Mouse (Mus musculus) CD4-positive, CD25-positive, alpha-beta regulatory T cell, adult 4 months (primary cell): ENCODE measurements around the gene Gm21981. TPM values are rescaled to one million over a fixed set of nuclear protein-coding genes. Genes with fewer than 3 reads are reported as not detected.
"Not testable (repeated sequence)": the region's sequence is repeated elsewhere in the genome, so short reads cannot be mapped to it uniquely, and the experiment has no call there.

Experiments
- ATAC-seq: one replicate; pipeline ENCODE4 v1.8.0; 2017
- polyA plus RNA-seq, 2 experiments: library from polyadenylated mRNA; unstranded; fragments of 100-300 nt; shearing (Covaris generic); gene quantifications; one replicate each; pipeline ENCODE4 v1.2.1; 2017

The Gm21981 gene
- polyA plus RNA-seq, 2 experiments from 2014 or later, result not detected

- ATAC-seq, result no peak
Observed at GRCm38 (mm10) chr17:47663009-47663713, 31.1 kb downstream of the Gm21981 start.

GRCm38 (mm10) chr17:47658741-47659243 is 35.5 kb downstream of the Gm21981 start:
- ATAC-seq, result no peak

GRCm38 (mm10) chr17:47657901-47658300 is 36.4 kb downstream of the Gm21981 start:
- ATAC-seq, result no peak

GRCm38 (mm10) chr17:47655697-47656096 is 38.6 kb downstream of the Gm21981 start:
- ATAC-seq, result no peak

GRCm38 (mm10) chr17:47654346-47654745 is 39.9 kb downstream of the Gm21981 start:
- not testable (repeated sequence) for ATAC-seq

DNA sequence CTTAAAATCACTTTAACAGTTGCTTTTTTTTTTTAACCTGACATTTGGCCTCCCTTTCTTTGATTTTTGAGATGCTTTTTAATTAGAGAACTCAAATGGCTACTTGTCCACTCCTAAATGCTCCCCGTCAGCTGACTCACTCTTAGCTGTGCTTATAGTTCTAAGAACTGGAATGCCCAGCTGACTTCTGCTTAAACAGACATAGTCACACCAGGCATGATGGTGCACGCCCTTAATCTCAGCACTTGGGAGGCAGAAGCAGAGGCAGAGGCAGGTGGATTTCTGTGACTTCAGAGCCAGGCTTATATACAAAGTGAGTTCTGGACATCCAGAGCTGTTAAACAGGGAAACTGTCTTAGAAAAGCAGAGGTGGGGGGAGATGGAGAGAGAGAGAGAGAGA is 42.3 kb downstream of the Gm21981 start:
- ATAC-seq, result no peak

- ATAC-seq, result no peak
Observed at GRCm38 (mm10) chr17:47648966-47649365, 45.3 kb downstream of the Gm21981 start.

GRCm38 (mm10) chr17:47646683-47647082 is 47.6 kb downstream of the Gm21981 start:
- ATAC-seq, result no peak

DNA sequence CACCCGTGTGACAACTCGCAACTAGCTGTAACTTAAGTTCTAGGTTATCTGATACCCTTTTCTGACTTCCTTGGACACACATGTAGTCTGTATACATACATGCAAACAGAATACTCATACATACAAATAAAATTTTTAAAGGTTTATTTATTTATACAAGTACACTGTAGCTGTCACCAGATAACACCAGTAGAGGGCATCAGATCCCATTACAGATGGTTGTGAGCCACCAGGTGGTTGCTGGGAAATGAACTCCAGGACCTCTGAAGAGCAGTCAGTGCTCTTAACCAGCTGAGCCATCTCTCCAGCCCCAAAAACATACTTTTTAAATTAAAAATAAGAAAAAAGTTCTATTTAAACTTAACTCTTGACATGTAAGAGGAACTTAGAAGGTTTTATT is 51.3 kb downstream of the Gm21981 start:
- ATAC-seq, result no peak

Other genes starting within 250 kb of the Gm21981 start
- gene Taf8, start 192.2 kb downstream of the Gm21981 start, polyA plus RNA-seq, result 10 to 100 TPM; 61.1 to 95.4 TPM
- 100 to 1,000 TPM; 149 to 151 TPM for gene Ccnd3, start 189.4 kb downstream of the Gm21981 start, polyA plus RNA-seq
- gene Bysl, start 83.0 kb downstream of the Gm21981 start, polyA plus RNA-seq, result 10 to 100 TPM; 10.6 to 14.2 TPM
- 10 to 100 TPM; 36.0 to 37.0 TPM for gene Med20, start 82.9 kb downstream of the Gm21981 start, polyA plus RNA-seq
- gene Gm20517, start 82.9 kb downstream of the Gm21981 start, polyA plus RNA-seq, result under 1 TPM in 1 of 2 experiments, not detected in 1; 0.73 TPM
- under 1 TPM; 0.43 to 0.78 TPM for gene Usp49, start 63.8 kb downstream of the Gm21981 start, polyA plus RNA-seq
- gene Tomm6, start 6.1 kb downstream of the Gm21981 start, polyA plus RNA-seq, result 100 to 1,000 TPM; 264 to 319 TPM
- gene Frs3, start 5.4 kb downstream of the Gm21981 start, polyA plus RNA-seq, result under 1 TPM; 0.16 to 0.49 TPM
- gene Prickle4, start 281 bp upstream of the Gm21981 start, polyA plus RNA-seq, result not detected
- not detected for gene Pgc, start 32.4 kb upstream of the Gm21981 start, polyA plus RNA-seq
- gene Tfeb, start 42.6 kb upstream of the Gm21981 start, polyA plus RNA-seq, result 1 to 10 TPM; 5.2 to 5.7 TPM
- not detected for gene Mdfi, start 140.2 kb upstream of the Gm21981 start, polyA plus RNA-seq
- gene Foxp4, start 230.2 kb upstream of the Gm21981 start, polyA plus RNA-seq, result 1 to 10 TPM; 2.1 to 4.4 TPM